Mouse (Mus musculus) mouse trophoblast stem cell (cell line): ENCODE data around the gene Sh2b2.

Source experiments
- in situ Hi-C, 2 experiments: fragments of 300-500 bp; cut with MseI, MboI; formaldehyde crosslinking; loops; 2 replicates in 1 of 2; 3 replicates in 1 of 2; pipeline ENCODE4 v1.15.1; 2025

Gene Sh2b2

GRCm38 (mm10) chr5:136182830-136183229 is 63.5 kb downstream of the Sh2b2 start:
- in situ Hi-C loops: no loop called here

- in situ Hi-C loops: no loop called here
Measured at GRCm38 (mm10) chr5:136182049-136182448, 64.3 kb downstream of the Sh2b2 start.

DNA sequence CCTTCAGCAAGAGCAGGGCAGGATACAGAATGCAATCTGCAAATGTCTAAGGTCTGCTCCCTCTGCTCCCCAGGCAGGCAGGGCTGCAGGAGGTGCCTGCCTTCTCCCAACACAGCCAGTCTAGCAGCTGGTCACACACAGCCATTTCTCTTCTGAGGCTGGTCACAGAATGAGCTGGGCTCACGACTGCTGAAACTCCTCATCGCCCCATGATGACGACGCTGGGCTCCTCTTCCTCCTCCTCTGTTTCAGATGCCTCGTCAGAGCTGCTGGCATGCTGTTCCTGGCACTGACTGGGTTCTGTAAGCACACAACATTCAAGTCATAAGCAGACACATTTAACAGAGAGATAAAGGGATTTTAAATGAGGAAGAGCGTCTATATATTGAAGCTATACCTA is 65.2 kb downstream of the Sh2b2 start:
- in situ Hi-C loops: no loop called here

GRCm38 (mm10) chr5:136179594-136179993 is 66.8 kb downstream of the Sh2b2 start:
- in situ Hi-C loops: no loop called here

GRCm38 (mm10) chr5:136173606-136174463 is 72.5 kb downstream of the Sh2b2 start:
- in situ Hi-C loops: no loop called here

DNA sequence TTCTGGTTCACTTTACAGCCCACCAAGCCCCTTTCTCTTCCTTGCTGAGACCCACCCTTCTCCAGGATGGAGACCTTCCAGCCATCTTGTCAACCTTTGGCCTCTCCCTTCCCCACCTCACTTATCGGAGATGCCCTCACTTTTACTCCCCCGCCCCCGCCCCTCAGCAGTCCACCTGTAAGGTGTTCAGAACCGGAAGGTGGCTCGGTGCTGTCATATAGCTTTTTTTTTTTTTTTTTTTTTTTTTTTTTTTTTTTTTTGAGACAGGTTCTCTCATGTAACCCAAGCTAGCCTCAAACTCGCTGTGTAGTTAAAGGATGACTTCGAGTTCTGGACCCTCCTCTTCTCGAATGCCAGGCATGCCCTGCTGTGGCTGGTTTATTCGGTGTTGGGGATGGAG is 73.4 kb downstream of the Sh2b2 start:
- in situ Hi-C loops: no loop called here

- in situ Hi-C loops: no loop called here
Measured at GRCm38 (mm10) chr5:136171363-136172341, 74.7 kb downstream of the Sh2b2 start.

DNA sequence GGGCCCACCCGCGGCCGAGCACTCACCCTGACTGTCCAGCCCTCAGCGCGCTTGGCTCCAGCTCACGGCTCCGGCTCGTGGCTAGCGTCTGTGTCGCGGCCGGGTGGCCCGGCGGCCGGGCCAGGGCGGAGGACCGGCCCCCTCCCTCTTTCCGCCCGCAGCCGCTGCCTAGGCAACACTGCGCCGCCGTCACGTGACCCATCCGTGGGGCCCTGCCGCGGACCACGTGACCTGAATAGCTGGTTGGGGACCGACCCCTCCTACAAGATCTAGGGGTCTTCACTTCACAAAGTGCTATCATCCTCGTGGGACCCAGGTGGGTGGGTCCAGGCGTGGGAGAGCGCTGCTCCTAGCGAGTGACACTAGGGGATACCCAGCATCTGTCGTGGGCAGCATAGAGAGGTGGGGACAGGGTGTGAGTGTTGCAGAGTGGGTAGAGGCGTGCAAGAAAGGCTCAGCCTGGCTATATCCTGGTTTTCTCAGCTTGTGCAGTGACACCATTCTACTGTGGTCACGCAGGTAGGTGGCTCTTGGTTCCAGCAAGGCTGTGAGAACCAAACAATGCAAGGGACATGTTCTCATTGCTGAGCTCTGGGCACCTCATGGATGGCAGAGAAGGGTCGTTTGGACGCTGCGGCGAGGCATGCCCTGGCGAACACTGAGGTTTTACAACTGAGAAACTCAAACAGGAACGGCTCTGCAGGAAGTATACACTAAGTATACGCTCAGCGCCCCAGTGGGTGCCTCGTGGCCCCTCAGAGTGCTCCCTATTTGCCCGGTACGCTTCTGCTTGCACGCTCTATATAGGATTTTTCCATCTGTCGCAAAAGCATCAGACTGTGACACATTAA is 75.6 kb downstream of the Sh2b2 start, which contains the start of gene Orai2:
Gene Orai2, minus strand, starts transcription at position 202 of the 851 bp plus-strand sequence.
- in situ Hi-C loops: no loop called here

GRCm38 (mm10) chr5:136169626-136170511 is 76.5 kb downstream of the Sh2b2 start:
- in situ Hi-C loops: no loop called here
